Mouse (Mus musculus) liver, embryonic 14.5 days (tissue): ENCODE measurements around the gene Tet3.

ENCODE experiments used
- CTCF ChIP-seq: IDR thresholded peaks from 2 replicates; pipeline ENCODE4 v1.5.1; 2016; ENCODE audit warnings: antibody characterized with exemption, low read depth, control low read depth
- EP300 ChIP-seq: IDR thresholded peaks from 2 replicates; pipeline ENCODE4 v1.6.1; 2016; ENCODE audit warnings: antibody characterized with exemption, low read depth

DNA sequence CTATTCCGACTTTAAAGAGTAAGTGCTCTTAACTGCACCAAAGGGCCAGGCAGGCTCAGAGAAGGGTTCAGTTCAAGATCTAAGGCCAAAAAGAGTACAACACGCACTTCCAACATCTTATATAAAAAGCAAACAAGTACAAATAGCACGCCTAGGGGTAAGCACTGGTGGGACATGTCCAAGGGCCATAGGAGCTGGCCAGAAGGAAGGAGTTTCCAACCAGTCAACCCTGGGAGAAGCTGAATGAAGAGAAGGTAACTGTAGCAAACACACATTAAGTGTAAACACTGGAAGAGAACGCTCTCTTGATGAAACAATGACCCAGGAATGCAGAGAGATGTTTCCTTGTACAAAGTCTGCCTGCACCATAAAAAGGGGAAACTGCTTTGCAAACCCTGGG is 64.8 kb downstream of the Tet3 start:
- TF ChIP-seq CTCF (no peak), EP300 (no peak)
